Mouse (Mus musculus): ENCODE measurements around the gene Dph7. TPM values are rescaled to one million over a fixed set of nuclear protein-coding genes. Genes with fewer than 3 reads are reported as not detected.

The Dph7 gene
- polyA plus RNA-seq (2015; fragmentation: Nextera tagmentation; extraction: Ambion mirVana) = 35.5 and 38.8 TPM in 2 replicates

DNA sequence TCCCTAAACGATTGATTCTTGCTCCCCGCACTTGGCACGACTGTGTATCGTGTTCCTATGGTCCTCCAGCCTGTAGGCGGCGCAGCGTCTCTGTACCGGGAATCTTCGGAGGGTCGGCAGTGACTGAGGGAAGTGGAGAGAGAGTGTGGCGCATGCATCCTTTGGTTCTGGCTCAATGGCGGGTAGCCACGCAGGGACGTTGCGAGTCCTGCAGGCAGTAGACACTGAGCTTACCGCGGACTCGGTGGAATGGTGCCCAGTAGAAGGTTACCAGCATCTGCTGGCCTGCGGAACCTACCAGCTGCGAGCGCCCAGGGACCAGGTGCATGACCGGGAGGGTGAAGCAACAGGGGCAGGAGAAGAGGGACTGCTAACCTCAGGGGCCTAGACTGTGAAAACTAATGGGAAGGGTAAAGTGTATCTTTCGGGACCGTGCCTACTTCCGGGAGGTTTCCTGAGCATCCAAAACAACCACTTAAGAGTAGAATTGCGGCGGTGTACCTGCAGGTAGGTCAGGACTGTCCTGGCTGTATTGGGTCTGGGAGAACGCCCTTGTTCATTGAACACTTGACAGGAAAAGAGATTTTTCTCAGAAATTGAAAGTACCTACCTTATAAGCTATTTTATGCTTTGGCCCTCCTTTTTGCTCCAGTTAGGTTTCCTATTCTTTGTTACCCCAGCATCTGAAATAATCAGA is at the start of gene Dph7:
Gene Dph7, plus strand, starts transcription at position 97 of the 697 bp plus-strand sequence.
- Histone ChIP-seq H3K27ac (peak within 1 kb of the TSS; percentile 32; the same call in 1 of the 2 replicates), H3K4me3 (peak within 1 kb of the TSS; percentile 83), H3K9me3 (replicated peaks) (no peaks in the 10 kb centered on the region), H3K27me3 (no peaks in the 10 kb centered on the region), H3K36me3 (ENCODE audit: poor library complexity, severe bottlenecking) (peaks cover 56% of the 10 kb centered on the region), H3K9ac (peak within 1 kb of the TSS; percentile 89), H3K4me1 (peaks cover 11% of the 10 kb centered on the region), H3K4me2 (peak within 1 kb of the TSS; percentile 75)
- under 1% methylated on average over 28 of the region's 28 CpGs for WGBS
- peak; percentile 95 for ATAC-seq

GRCm38 (mm10) chr2:24912589-24912988 is 49.6 kb upstream of the Dph7 start:
- Histone ChIP-seq H3K4me2 (no peak overlapping the region), H3K4me3 (no peak overlapping the region), H3K27me3 (no peaks in the 10 kb centered on the region), H3K27ac (no peak overlapping the region), H3K4me1 (peaks cover 8% of the 10 kb centered on the region), H3K9me3 (replicated peaks) (no peaks in the 10 kb centered on the region), H3K36me3 (ENCODE audit: poor library complexity, severe bottlenecking) (peaks cover 23% of the 10 kb centered on the region), H3K9ac (no peak overlapping the region)
- ATAC-seq = no peak

GRCm38 (mm10) chr2:24914762-24915161 is 47.4 kb upstream of the Dph7 start:
- Histone ChIP-seq H3K4me3 (no peak overlapping the region), H3K27me3 (no peaks in the 10 kb centered on the region), H3K4me1 (peaks cover 16% of the 10 kb centered on the region), H3K9me3 (replicated peaks) (no peaks in the 10 kb centered on the region), H3K4me2 (no peak overlapping the region), H3K9ac (no peak overlapping the region), H3K27ac (no peak overlapping the region), H3K36me3 (ENCODE audit: poor library complexity, severe bottlenecking) (peaks cover 22% of the 10 kb centered on the region)
- 84% methylated on average over 3 of the region's 3 CpGs for WGBS
- no peak for ATAC-seq

- peak within 1 kb of the TSS; percentile 75 for H3K4me2 ChIP-seq
- H3K36me3 ChIP-seq (ENCODE audit: poor library complexity, severe bottlenecking) = no peaks in the 10 kb centered on the region
- peaks cover 16% of the 10 kb centered on the region for H3K4me1 ChIP-seq
- peak within 1 kb of the TSS; percentile 97 for H3K27ac ChIP-seq
- ATAC-seq = peak; percentile 99
- peak within 1 kb of the TSS; percentile 98 for H3K9ac ChIP-seq
- no peaks in the 10 kb centered on the region for H3K9me3 ChIP-seq (replicated peaks)
- H3K27me3 ChIP-seq = no peaks in the 10 kb centered on the region
- peak within 1 kb of the TSS; percentile 93 for H3K4me3 ChIP-seq
- under 1% methylated on average over 80 of the region's 112 CpGs for WGBS
These were observed 43.0 kb upstream of the Dph7 start, which contains the start of gene Ehmt1 for GRCm38 (mm10) chr2:24918930-24919838. TSS of gene Ehmt1 (minus strand) at chr2:24919614.

- Histone ChIP-seq H3K9me3 (replicated peaks) (no peaks in the 10 kb centered on the region), H3K27me3 (no peaks in the 10 kb centered on the region)
- 10% methylated on average over 8 of the region's 8 CpGs for WGBS
These were observed 42.4 kb upstream of the Dph7 start for GRCm38 (mm10) chr2:24919839-24920175.

DNA sequence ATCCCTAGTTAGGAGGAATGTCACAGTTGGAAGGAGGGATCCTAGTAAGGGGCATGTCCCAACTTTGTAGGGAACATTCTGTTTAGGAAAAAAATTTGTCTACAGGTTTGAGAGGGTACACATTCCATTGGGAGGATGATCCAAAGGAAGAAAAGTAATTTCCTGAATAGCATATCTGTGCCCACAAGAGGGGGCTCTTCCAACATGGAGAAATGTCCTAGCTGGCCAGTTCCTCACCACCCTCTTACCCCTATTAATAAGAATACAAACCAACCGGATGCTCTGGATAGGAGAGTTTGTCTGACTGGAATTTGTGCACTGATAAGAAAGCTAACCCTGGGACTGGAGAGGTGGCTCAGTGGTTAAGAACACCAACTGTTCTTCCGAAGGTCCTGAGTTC is 38.6 kb upstream of the Dph7 start:
- Histone ChIP-seq H3K27ac (no peak overlapping the region), H3K27me3 (no peaks in the 10 kb centered on the region), H3K4me2 (no peak overlapping the region), H3K4me1 (no peaks in the 10 kb centered on the region), H3K9ac (no peak overlapping the region), H3K36me3 (ENCODE audit: poor library complexity, severe bottlenecking) (0 out of 2 replicates have a peak, but pooled peaks cover 7% of the 10 kb centered on the region), H3K9me3 (replicated peaks) (no peaks in the 10 kb centered on the region), H3K4me3 (no peak overlapping the region)
- ATAC-seq = no peak
- 56% methylated on average over 2 of the region's 2 CpGs for WGBS

More at GRCm38 (mm10) chr2:24919839-24920175, 42.4 kb upstream of the Dph7 start:
- no peaks in the 10 kb centered on the region for H3K36me3 ChIP-seq (ENCODE audit: poor library complexity, severe bottlenecking)
- ATAC-seq = peak; percentile 58
- H3K4me2 ChIP-seq = peak overlapping the region; percentile 75
- peak overlapping the region; percentile 93 for H3K4me3 ChIP-seq
- H3K27ac ChIP-seq = peak overlapping the region; percentile 97; the same call in 1 of the 2 replicates
- peaks cover 16% of the 10 kb centered on the region for H3K4me1 ChIP-seq
- H3K9ac ChIP-seq = peak overlapping the region; percentile 98

DNA sequence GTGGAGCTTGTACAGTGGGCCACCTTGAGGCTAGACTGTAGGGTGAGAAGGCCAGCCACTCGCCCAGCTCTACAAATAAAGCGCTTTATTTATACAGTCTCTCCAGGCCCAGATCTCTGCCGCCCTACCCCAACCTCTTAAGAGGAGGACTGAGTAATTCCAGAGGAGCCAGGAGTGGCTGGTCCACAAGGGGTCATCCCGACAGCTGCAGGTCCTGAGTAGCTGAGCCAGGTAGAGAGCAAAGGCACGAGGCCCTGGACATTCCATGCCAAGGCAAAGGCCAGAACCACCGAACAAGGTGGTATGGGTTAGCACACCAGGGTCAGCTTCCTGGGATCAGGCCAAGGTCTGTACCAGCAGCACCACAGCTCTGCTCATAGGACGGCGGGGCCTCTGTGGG is 36.9 kb upstream of the Dph7 start:
- 89% methylated on average over 8 of the region's 8 CpGs for WGBS
- H3K36me3 ChIP-seq (ENCODE audit: poor library complexity, severe bottlenecking) = 0 out of 2 replicates have a peak, but pooled peaks cover 7% of the 10 kb centered on the region
- no peak overlapping the region for H3K4me2 ChIP-seq
- no peak overlapping the region for H3K27ac ChIP-seq
- H3K4me1 ChIP-seq = no peaks in the 10 kb centered on the region
- H3K9ac ChIP-seq = no peak overlapping the region
- no peaks in the 10 kb centered on the region for H3K9me3 ChIP-seq (replicated peaks)
- no peak overlapping the region for H3K4me3 ChIP-seq
- ATAC-seq = no peak
- no peaks in the 10 kb centered on the region for H3K27me3 ChIP-seq

GRCm38 (mm10) chr2:24926345-24926964 is 35.7 kb upstream of the Dph7 start:
- Histone ChIP-seq H3K9ac (no peak overlapping the region), H3K4me1 (no peaks in the 10 kb centered on the region), H3K36me3 (ENCODE audit: poor library complexity, severe bottlenecking) (0 out of 2 replicates have a peak, but pooled peaks cover 7% of the 10 kb centered on the region), H3K27ac (no peak overlapping the region), H3K27me3 (no peaks in the 10 kb centered on the region), H3K4me3 (no peak overlapping the region), H3K9me3 (replicated peaks) (no peaks in the 10 kb centered on the region), H3K4me2 (no peak overlapping the region)
- WGBS = 88% methylated on average over 9 of the region's 9 CpGs
- no peak for ATAC-seq

DNA sequence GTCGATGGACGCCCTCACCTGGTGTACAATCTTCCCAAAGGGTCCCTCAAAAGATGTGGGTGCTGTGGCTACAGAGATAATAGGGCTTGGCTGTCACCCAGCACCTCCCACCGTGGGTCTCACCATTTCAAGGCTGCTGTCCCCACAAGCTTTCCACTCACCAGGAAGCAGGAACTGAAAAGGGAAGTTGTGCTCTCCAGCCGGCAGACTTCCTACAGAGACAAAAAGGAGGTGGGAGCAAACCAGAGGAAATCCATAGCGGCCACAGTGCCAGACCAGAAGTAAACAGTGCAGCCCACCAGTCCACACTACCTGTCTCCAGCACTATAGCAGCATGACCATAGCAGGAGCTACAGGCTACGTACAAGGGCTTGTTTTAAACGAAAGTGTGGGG is 35.2 kb upstream of the Dph7 start:
- Histone ChIP-seq H3K9me3 (replicated peaks) (no peaks in the 10 kb centered on the region), H3K27me3 (no peaks in the 10 kb centered on the region), H3K27ac (no peak overlapping the region), H3K4me2 (no peak overlapping the region), H3K4me1 (no peaks in the 10 kb centered on the region), H3K9ac (no peak overlapping the region), H3K36me3 (ENCODE audit: poor library complexity, severe bottlenecking) (0 out of 2 replicates have a peak, but pooled peaks cover 7% of the 10 kb centered on the region), H3K4me3 (no peak overlapping the region)
- no peak for ATAC-seq
- WGBS = 79% methylated on average over 7 of the region's 7 CpGs

DNA sequence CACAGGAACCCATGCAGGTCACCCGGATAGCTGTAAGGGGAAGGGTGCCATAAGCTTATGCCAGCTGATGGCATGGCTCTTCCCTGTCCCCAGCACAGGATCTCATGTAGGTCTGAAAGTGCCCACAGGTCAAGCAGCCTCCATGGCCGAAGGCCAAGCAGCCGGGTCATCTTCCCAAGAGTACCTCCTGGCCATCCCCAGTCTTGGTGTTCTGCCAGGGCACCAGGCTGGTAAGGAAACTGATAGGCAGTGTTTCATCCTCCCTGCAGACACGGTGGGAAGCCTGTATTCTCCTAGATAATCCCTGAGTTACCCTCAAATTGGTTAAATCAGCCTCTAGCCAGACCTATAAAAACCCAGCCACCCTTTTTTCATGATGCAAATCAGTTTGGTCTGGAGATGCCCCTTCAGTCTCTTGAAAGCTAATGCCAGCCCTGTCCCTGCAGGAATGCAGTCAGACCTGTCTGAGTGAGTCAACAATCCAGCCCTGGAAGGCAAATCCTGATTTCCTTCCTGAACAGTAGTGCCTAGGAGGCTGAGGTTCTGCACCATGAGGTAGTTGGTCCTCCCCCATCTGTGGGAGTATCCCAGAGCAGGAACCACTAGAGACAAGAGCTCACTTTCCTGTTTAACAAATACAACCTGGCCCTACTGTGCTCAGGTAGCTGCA is 34.3 kb upstream of the Dph7 start:
- no peak overlapping the region for H3K27ac ChIP-seq
- no peaks in the 10 kb centered on the region for H3K9me3 ChIP-seq (replicated peaks)
- whole genome bisulfite sequencing = 68% methylated on average over 4 of the region's 4 CpGs
- H3K4me3 ChIP-seq = no peak overlapping the region
- H3K4me2 ChIP-seq = no peak overlapping the region
- H3K9ac ChIP-seq = no peak overlapping the region
- no peak for ATAC-seq
- no peaks in the 10 kb centered on the region for H3K27me3 ChIP-seq
- H3K4me1 ChIP-seq = no peaks in the 10 kb centered on the region
- 0 out of 2 replicates have a peak, but pooled peaks cover 7% of the 10 kb centered on the region for H3K36me3 ChIP-seq (ENCODE audit: poor library complexity, severe bottlenecking)

GRCm38 (mm10) chr2:24929119-24929518 is 33.1 kb upstream of the Dph7 start:
- WGBS = 70% methylated on average over 2 of the region's 2 CpGs
- H3K27ac ChIP-seq = no peak overlapping the region

More at GRCm38 (mm10) chr2:24929119-24929518, 33.1 kb upstream of the Dph7 start:
- H3K36me3 ChIP-seq (ENCODE audit: poor library complexity, severe bottlenecking) = 0 out of 2 replicates have a peak, but pooled peaks cover 7% of the 10 kb centered on the region
- no peak overlapping the region for H3K9ac ChIP-seq
- no peaks in the 10 kb centered on the region for H3K27me3 ChIP-seq
- peaks cover 2% of the 10 kb centered on the region for H3K4me1 ChIP-seq
- H3K4me2 ChIP-seq = no peak overlapping the region
- H3K4me3 ChIP-seq = no peak overlapping the region
- H3K9me3 ChIP-seq (replicated peaks) = no peaks in the 10 kb centered on the region
- no peak for ATAC-seq
